Mouse (Mus musculus) embryonic fibroblast, embryonic 13.5 days (primary cell): ENCODE data around the gene Naa50.

ENCODE experiments used
- CTCF ChIP-seq: IDR thresholded peaks from 2 replicates; pipeline ENCODE4 v1.5.1; 2011; ENCODE audit warnings: mild to moderate bottlenecking, control low read depth, low read length, moderate library complexity, borderline replicate concordance; ENCODE audit not compliant: insufficient read depth
- POLR2A ChIP-seq: IDR thresholded peaks from 2 replicates; pipeline ENCODE4 v1.6.1; 2011; ENCODE audit warnings: low read depth, mild to moderate bottlenecking, control low read depth, low read length, moderate library complexity

DNA sequence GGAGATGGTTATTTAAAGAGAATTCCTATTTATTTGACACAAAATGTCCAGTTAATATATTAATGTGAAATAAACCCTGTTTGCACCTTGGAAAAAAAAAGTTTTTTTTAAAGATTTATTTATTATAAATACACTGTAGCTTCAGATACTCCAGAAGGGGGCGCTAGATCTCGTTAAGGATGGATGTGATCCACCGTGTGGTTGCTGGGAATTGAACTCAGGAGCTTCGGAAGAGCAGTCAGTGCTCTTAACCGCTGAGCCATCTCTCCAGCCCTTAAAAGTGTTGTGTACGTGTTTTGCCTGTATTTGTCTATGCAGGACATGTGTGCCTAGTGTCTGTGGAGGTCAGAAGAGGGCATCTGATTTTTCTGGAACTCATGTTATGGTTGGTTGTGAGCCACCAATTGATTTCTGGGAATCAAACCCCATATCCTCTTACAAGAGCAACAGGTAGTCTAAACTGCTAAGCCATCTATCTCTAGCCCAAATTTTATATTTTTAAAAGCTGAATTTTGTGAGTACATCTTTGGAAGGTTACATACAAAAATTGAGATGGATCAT, 14.9 kb downstream of the Naa50 start:
- no peak for TF ChIP-seq CTCF
- no peak for TF ChIP-seq POLR2A
